Mouse (Mus musculus) CD4-positive helper T cell, adult 2 months (primary cell): ENCODE measurements around the gene Ifi27l2b.

ENCODE experiments used
- DNase-seq: peaks from one replicate; pipeline ENCODE4 v3.0.0-alpha.2; 2012; ENCODE audit warnings: low read depth, missing footprints, low spot score

The Ifi27l2b gene

GRCm38 (mm10) chr12:103437601-103438000 lies 19.4 kb downstream of the Ifi27l2b start:
- DNase-seq, result no peak

GRCm38 (mm10) chr12:103434861-103435260 lies 22.2 kb downstream of the Ifi27l2b start:
- no peak for DNase-seq

GRCm38 (mm10) chr12:103433986-103434731 lies 22.9 kb downstream of the Ifi27l2b start, which contains the start of gene Ifi27:
Ifi27 (plus strand) TSS chr12:103434211.
- peak; percentile 92 for DNase-seq

GRCm38 (mm10) chr12:103433430-103433829 lies 23.6 kb downstream of the Ifi27l2b start:
- no peak for DNase-seq

GRCm38 (mm10) chr12:103426710-103427109 lies 30.3 kb downstream of the Ifi27l2b start:
- DNase-seq, result no peak

GRCm38 (mm10) chr12:103425729-103426470 lies 31.1 kb downstream of the Ifi27l2b start, which contains the start of gene Ddx24:
Ddx24 (minus strand) TSS chr12:103425830.
- peak; percentile 99 for DNase-seq

- no peak for DNase-seq
Observed at GRCm38 (mm10) chr12:103425016-103425728, 31.9 kb downstream of the Ifi27l2b start.

- no peak for DNase-seq
Observed at GRCm38 (mm10) chr12:103408144-103408543, 48.9 kb downstream of the Ifi27l2b start.

GRCm38 (mm10) chr12:103407720-103408119 lies 49.3 kb downstream of the Ifi27l2b start, which contains the start of gene 9330161L09Rik:
9330161L09Rik (minus strand) TSS chr12:103407820.
- no peak for DNase-seq

- DNase-seq, result no peak
Observed at GRCm38 (mm10) chr12:103404131-103404530, 52.9 kb downstream of the Ifi27l2b start.
